Mouse (Mus musculus) liver, adult (tissue): ENCODE measurements around the gene Xrcc6.

Source experiments
- GATA4 ChIP-seq: IDR thresholded peaks from 2 replicates; pipeline ENCODE4 v1.6.1; 2014; ENCODE audit warnings: mild to moderate bottlenecking, low read length; ENCODE audit not compliant: insufficient replicate concordance

Gene Xrcc6

GRCm38 (mm10) chr15:82035904-82036689 is 48.5 kb downstream of the Xrcc6 start:
- TF ChIP-seq GATA4, result no peak

DNA sequence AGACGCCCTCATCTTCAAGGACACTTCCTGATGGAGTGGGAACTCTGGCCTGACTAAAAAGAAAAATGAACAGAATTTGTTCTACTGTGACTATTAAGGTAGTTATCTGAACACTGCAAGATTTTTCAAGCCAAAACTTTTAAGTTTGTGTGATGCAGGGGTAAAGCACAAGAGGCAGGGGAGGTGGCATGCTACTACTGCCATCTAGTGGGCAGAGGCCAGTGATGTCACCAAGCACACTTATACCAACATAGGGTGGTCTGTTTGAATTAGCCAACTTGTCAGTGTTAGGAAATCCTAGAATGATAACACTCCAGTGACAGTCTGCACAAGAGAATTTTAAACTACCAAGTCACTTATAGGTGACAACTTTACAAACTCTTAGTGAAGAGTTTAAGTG is 53.0 kb downstream of the Xrcc6 start:
- no peak for TF ChIP-seq GATA4

DNA sequence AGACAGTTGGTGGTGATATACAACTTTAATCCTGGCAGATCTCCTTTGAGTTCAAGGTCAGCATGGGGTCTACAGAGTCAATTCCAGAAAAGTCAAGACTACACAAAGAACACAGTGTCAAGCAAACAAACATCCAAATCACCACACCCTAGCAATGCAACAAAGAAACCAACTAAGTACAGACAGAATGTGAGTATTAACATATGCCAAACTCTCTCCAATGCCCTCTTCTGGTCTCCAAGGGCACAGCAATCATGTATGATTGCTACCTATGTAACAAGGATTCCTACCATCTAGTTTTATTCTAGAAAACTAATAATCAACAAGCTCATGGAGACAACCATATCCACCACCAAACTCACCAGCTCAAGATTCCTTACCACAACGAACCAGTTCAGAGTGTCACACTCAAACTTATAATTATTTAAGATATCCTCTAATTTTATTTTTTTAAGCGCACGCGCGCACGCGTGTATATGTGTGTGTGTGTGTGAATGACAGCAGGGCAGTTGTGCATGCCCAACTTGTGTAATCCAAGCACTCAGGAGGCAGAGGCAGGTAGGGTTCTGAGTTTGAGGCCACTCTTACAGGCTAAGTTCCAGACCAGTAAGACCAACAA is 56.6 kb downstream of the Xrcc6 start:
- TF ChIP-seq GATA4, result no peak

DNA sequence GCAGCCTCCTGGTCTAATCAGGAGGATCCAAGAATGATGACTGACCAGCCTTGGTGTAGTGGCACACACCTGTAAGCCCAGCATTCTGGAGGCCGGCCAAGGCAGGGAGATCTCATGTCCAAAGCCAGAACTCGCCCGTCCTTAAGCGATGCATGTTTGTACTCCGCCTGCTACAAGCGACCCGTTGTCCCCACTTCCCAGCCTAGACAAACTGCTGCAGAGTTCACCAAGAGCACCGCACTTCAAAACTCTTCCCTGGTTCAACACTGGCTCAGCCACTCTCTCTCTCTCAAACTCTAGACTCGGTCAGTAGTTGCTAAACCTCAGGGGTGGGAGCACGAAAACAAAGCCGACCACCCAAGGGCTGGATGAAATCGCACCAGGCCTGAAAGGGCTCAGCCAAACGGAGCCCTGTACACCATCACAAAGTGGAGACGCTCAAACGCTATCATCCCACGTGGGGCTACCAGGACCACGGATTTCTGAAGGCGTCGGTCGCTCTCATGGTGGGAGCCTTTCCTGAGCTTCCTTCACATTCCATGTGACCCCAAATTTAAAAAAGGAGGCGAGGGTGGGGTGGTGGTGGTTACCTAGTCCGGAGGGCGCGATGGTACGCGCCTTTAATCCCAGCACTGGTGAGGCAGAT is 58.7 kb downstream of the Xrcc6 start:
- no peak for TF ChIP-seq GATA4

DNA sequence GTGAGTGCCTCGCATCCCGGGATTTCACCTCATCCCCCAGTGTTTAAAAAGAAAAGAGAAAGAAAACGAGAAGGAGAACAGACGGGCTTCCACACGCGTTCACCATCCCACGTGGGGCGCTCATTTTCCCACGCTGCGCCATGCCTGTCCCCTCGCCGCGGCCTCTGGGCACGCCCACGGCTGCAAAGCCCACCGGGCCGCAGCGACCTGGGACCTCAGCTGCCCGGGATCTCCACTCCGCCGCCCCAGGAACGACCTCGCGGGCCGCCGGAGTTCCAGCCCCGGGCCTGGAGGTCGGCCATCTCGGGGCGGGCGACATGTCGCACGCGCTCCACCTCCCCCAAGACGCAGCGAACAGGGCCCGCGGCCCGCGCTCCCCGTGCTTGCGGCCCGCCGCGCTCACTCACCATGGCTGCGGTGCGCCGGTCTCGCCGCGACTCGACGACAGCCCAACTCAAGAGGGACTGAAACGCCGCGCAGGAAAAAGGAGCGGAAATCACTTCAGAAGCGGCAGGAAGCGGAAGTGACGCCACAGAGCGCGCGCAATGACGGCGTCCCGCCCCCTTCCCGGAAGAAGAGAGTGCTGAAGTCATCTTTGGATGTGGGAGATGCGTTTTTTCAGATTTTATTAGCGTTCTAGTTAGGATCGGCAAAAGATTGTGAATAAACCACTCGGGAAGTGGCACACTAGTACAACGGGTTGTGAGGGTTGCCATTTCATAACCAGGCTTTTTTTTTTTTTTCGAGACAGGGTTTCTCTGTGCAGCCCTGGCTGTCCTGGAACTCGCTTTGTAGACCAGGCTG is 59.6 kb downstream of the Xrcc6 start, which contains the start of gene Snu13:
Gene Snu13 (minus strand): TSS at position 519 of the 804 bp plus-strand sequence.
- TF ChIP-seq GATA4, result no peak

- no peak for TF ChIP-seq GATA4
These were observed 64.9 kb downstream of the Xrcc6 start for GRCm38 (mm10) chr15:82052544-82052943.

GRCm38 (mm10) chr15:82058719-82059201 is 71.1 kb downstream of the Xrcc6 start, which contains the start of gene 4930407I10Rik:
Gene 4930407I10Rik, plus strand, starts transcription at chr15:82059151.
- TF ChIP-seq GATA4, result no peak

DNA sequence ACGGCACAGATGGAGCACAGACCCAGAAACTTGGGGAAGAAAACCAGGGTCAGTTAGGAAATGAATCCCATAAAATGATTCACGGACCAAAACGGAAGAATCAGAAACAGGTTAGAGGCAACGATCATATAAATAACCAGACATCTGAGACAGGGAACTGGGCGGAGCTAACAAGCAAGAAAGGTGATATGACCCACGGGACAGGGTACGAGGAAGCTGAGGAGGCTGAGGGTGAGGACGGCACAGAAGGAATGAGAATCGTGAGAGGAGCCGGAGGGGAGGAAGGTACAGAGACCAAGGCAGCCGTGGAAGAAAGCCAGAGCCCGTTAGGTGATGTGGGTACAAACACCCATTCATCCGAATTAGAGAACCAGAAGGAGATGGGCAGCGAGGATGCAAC is 76.3 kb downstream of the Xrcc6 start:
- no peak for TF ChIP-seq GATA4

DNA sequence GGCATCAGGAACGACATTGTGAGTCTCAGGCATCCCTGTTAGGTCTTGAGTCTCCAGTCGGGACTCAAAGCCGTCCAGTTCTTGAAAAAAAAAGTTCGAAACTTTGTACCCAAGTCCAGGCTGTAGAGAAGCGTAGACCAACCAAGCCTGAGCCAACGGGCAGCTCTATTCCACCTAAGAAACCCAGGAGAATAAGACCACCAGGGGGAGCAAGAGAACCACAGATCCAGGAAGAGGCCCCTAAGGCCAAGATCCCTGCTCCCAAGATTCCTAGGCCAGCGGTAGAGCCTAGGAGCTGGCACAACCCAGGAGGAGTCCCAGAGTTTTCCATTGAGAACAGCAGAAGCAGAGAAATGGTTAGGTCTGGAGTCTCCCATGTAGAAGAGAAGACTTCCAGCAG is 77.9 kb downstream of the Xrcc6 start:
- TF ChIP-seq GATA4, result no peak

GRCm38 (mm10) chr15:82069898-82070297 is 82.3 kb downstream of the Xrcc6 start, which contains the start of gene Mei1:
Gene Mei1, plus strand, starts transcription at chr15:82069996.
- TF ChIP-seq GATA4, result no peak

- TF ChIP-seq GATA4, result no peak
These were observed 84.3 kb downstream of the Xrcc6 start for GRCm38 (mm10) chr15:82071816-82072469.

- no peak for TF ChIP-seq GATA4
These were observed 85.9 kb downstream of the Xrcc6 start for GRCm38 (mm10) chr15:82073490-82073889.

GRCm38 (mm10) chr15:82079883-82080282 is 92.2 kb downstream of the Xrcc6 start:
- TF ChIP-seq GATA4, result no peak

- no peak for TF ChIP-seq GATA4
These were observed 93.5 kb downstream of the Xrcc6 start for GRCm38 (mm10) chr15:82081161-82081560.
